Mouse (Mus musculus): ENCODE measurements around the gene Slc25a1.

- TF ChIP-seq ELF1 (IDR thresholded peaks at IDR 0.05; ENCODE audit: low read depth, low read length) (no peak), MYC (IDR thresholded peaks at IDR 0.05; ENCODE audit: low read depth, low read length) (no peak), SMC3 (IDR thresholded peaks at IDR 0.05; ENCODE audit: low read depth, low read length) (no peak), SIN3A (IDR thresholded peaks at IDR 0.05; ENCODE audit: low read length) (no peak), JUND (conservative IDR thresholded peaks at IDR 0.05; ENCODE audit: low read depth, low read length) (no peak), POLR2AphosphoS2 (IDR thresholded peaks at IDR 0.05; ENCODE audit: low read depth, low read length) (no peak)
Measured at GRCm38 (mm10) chr16:17949421-17949877, 21.4 kb upstream of the Slc25a1 start.
